Mouse (Mus musculus): ENCODE data around the gene Gm21915. TPM values are rescaled to one million over a fixed set of nuclear protein-coding genes. Genes with fewer than 3 reads are reported as not detected.

The Gm21915 gene
- polyA plus RNA-seq, 1 experiment from 2014 or later: not detected

- Histone ChIP-seq H3K27ac (no peak overlapping the region; the same call in 1 of the 2 replicates), H3K4me2 (replicated peaks) (no peak overlapping the region), H3K4me3 (replicated peaks; ENCODE audit: low read length) (no peak overlapping the region), H3K4me1 (replicated peaks; ENCODE audit: control insufficient read depth, insufficient read depth, low read length) (peaks cover 18% of the 10 kb centered on the region), H3K27me3 (ENCODE audit: control insufficient read depth, insufficient read depth, low read length) (no peaks in the 10 kb centered on the region), H3K36me3 (replicated peaks; ENCODE audit: control insufficient read depth, insufficient read depth) (no peaks in the 10 kb centered on the region), H3K9me3 (ENCODE audit: control insufficient read depth, low read length) (no peaks in the 10 kb centered on the region), H3K9ac (no peak overlapping the region)
- no peak for ATAC-seq (ENCODE audit: low FRiP score)
- no peak for DNase-seq (ENCODE audit: low spot score)
- WGBS: 54% methylated on average over 10 of the region's 10 CpGs
Measured at GRCm38 (mm10) chr9:40704364-40705276, 34.2 kb downstream of the Gm21915 start.

DNA sequence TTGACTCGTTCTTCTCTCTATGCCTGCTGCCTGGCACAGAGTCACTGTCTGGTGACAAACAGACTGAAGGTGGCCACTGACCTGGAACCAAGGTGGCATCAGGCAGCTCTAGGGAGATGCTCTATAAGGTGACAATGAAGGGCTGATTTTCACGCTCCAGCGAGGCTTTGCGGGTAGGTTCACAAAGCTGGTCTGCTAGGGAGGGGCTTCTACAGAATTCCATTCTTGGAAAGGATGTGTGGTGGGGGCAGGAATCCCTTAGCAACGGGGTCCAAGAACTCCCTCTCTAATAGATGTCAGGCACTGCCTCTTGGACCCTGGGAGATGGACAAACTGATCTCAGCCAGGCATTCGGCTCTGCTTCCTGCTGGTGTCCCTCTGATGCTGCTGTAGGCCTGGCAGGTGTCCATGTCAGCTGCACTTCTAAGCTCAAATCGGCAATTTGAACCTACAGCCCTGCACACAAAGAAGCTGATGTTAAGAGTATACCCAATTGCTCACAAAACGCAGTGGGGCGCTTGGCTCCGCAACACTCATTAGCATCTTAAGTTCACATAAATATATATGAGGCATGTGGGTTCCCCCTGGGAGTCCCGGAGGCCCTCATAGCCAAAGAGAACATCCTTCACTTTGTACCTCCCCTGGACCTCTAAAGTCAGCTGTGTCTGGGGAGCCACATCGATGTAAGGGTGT lies 38.2 kb downstream of the Gm21915 start:
- Histone ChIP-seq H3K9ac (peak overlapping the region; percentile 2; the same call in 1 of the 2 replicates), H3K4me2 (replicated peaks) (0 out of 2 replicates have a peak overlapping the region, but pooled peaks have one; percentile 2), H3K36me3 (replicated peaks; ENCODE audit: control insufficient read depth, insufficient read depth) (no peaks in the 10 kb centered on the region), H3K27me3 (ENCODE audit: control insufficient read depth, insufficient read depth, low read length) (no peaks in the 10 kb centered on the region), H3K4me1 (replicated peaks; ENCODE audit: control insufficient read depth, insufficient read depth, low read length) (peaks cover 18% of the 10 kb centered on the region), H3K9me3 (ENCODE audit: control insufficient read depth, low read length) (no peaks in the 10 kb centered on the region), H3K4me3 (replicated peaks; ENCODE audit: low read length) (no peak overlapping the region), H3K27ac (0 out of 2 replicates have a peak overlapping the region, but pooled peaks have one; percentile 11)
- ATAC-seq (ENCODE audit: low FRiP score): peak; percentile 36; the same call in 1 of the 2 replicates
- WGBS: 14% methylated on average over 12 of the region's 12 CpGs
- DNase-seq (ENCODE audit: low spot score): no peak

DNA sequence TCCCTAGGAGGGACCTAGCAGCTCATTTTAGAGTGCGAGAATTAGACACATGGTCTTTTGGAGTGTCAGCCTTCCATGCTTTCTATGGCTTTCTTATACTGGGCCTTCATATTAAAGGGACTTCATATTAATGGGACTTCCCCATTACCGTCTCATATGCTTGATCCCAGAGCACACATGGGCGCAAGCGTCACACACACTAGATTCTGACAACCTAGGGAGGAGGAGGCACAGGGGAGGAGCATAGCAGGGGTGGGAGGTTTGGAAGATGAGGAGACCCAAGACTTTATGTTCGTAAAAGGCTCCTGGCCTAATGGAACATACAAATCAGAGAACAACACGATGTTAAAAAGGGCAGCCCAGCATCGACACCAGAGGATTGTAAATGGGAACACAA lies 38.7 kb downstream of the Gm21915 start:
- 55% methylated on average over 7 of the region's 7 CpGs for WGBS
- Histone ChIP-seq H3K9ac (no peak overlapping the region), H3K27ac (0 out of 2 replicates have a peak overlapping the region, but pooled peaks have one; percentile 11), H3K36me3 (replicated peaks; ENCODE audit: control insufficient read depth, insufficient read depth) (no peaks in the 10 kb centered on the region), H3K27me3 (ENCODE audit: control insufficient read depth, insufficient read depth, low read length) (no peaks in the 10 kb centered on the region), H3K4me2 (replicated peaks) (no peak overlapping the region), H3K9me3 (ENCODE audit: control insufficient read depth, low read length) (no peaks in the 10 kb centered on the region), H3K4me3 (replicated peaks; ENCODE audit: low read length) (no peak overlapping the region), H3K4me1 (replicated peaks; ENCODE audit: control insufficient read depth, insufficient read depth, low read length) (peaks cover 18% of the 10 kb centered on the region)
- ATAC-seq (ENCODE audit: low FRiP score): 0 out of 2 replicates have a peak, but pooled peaks have one; percentile 5
- no peak for DNase-seq (ENCODE audit: low spot score)

DNA sequence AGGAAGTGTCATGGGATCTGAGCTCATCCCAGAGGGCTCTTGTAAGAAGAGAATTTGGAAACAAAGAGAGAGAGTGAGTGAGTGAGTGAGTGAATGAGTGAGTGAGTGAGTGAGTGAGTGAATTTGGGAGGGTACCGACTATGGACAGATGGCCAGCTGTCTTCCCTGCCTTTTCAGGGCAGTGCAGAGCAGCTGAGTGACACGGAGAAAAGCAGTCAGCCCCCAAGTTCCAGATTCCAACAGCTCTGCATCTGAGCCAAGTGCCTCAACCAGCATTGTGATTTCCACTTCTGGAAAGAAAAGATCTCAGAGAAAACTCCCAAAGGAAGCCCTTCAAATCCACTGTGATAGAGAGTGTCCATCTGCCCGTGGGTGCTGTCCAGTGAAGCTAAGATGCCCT lies 39.2 kb downstream of the Gm21915 start:
- DNase-seq (ENCODE audit: low spot score) (no peak), ATAC-seq (ENCODE audit: low FRiP score) (no peak)
- Histone ChIP-seq H3K27ac (0 out of 2 replicates have a peak overlapping the region, but pooled peaks have one; percentile 11), H3K9ac (no peak overlapping the region), H3K36me3 (replicated peaks; ENCODE audit: control insufficient read depth, insufficient read depth) (no peaks in the 10 kb centered on the region), H3K4me3 (replicated peaks; ENCODE audit: low read length) (no peak overlapping the region), H3K9me3 (ENCODE audit: control insufficient read depth, low read length) (no peaks in the 10 kb centered on the region), H3K4me1 (replicated peaks; ENCODE audit: control insufficient read depth, insufficient read depth, low read length) (peaks cover 18% of the 10 kb centered on the region), H3K27me3 (ENCODE audit: control insufficient read depth, insufficient read depth, low read length) (no peaks in the 10 kb centered on the region), H3K4me2 (replicated peaks) (no peak overlapping the region)
- 42% methylated on average over 3 of the region's 3 CpGs for WGBS

GRCm38 (mm10) chr9:40709991-40710390 lies 39.6 kb downstream of the Gm21915 start:
- Histone ChIP-seq H3K4me3 (replicated peaks; ENCODE audit: low read length) (no peak overlapping the region), H3K27ac (0 out of 2 replicates have a peak overlapping the region, but pooled peaks have one; percentile 11), H3K4me1 (replicated peaks; ENCODE audit: control insufficient read depth, insufficient read depth, low read length) (peaks cover 18% of the 10 kb centered on the region), H3K36me3 (replicated peaks; ENCODE audit: control insufficient read depth, insufficient read depth) (no peaks in the 10 kb centered on the region), H3K9ac (no peak overlapping the region), H3K4me2 (replicated peaks) (no peak overlapping the region), H3K27me3 (ENCODE audit: control insufficient read depth, insufficient read depth, low read length) (no peaks in the 10 kb centered on the region), H3K9me3 (ENCODE audit: control insufficient read depth, low read length) (no peaks in the 10 kb centered on the region)
- DNase-seq (ENCODE audit: low spot score) (no peak), ATAC-seq (ENCODE audit: low FRiP score) (no peak)
- 54% methylated on average over 3 of the region's 3 CpGs for WGBS

DNA sequence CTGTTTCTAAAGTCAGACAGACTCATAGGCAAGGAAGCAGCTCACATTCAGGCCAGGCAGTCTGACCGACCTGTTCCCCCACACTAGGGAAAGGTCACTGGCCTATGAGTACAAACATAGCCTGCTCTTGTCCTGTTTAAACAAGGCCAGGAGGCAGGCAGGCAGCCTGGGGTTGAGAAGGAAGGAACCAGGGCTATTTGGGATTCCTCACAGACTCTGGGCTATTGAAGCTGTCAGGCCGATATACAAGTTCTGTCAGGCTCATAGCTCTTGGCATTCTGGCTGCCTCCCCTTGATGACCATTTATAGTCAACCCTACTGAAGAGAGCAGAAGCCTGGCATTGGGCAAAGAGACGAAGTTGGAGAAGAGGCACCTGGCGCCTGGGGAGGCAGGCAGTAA lies 41.2 kb downstream of the Gm21915 start:
- Histone ChIP-seq H3K4me3 (replicated peaks; ENCODE audit: low read length) (no peak overlapping the region), H3K9me3 (ENCODE audit: control insufficient read depth, low read length) (no peaks in the 10 kb centered on the region), H3K9ac (no peak overlapping the region), H3K36me3 (replicated peaks; ENCODE audit: control insufficient read depth, insufficient read depth) (no peaks in the 10 kb centered on the region), H3K27ac (no peak overlapping the region), H3K4me2 (replicated peaks) (no peak overlapping the region), H3K4me1 (replicated peaks; ENCODE audit: control insufficient read depth, insufficient read depth, low read length) (peaks cover 18% of the 10 kb centered on the region), H3K27me3 (ENCODE audit: control insufficient read depth, insufficient read depth, low read length) (no peaks in the 10 kb centered on the region)
- no peak for DNase-seq (ENCODE audit: low spot score)
- WGBS: 68% methylated on average over 4 of the region's 4 CpGs
- ATAC-seq (ENCODE audit: low FRiP score): no peak

- Histone ChIP-seq H3K4me3 (replicated peaks; ENCODE audit: low read length) (no peak overlapping the region), H3K27me3 (ENCODE audit: control insufficient read depth, insufficient read depth, low read length) (no peaks in the 10 kb centered on the region), H3K4me2 (replicated peaks) (no peak overlapping the region), H3K36me3 (replicated peaks; ENCODE audit: control insufficient read depth, insufficient read depth) (no peaks in the 10 kb centered on the region), H3K4me1 (replicated peaks; ENCODE audit: control insufficient read depth, insufficient read depth, low read length) (no peaks in the 10 kb centered on the region), H3K9me3 (ENCODE audit: control insufficient read depth, low read length) (no peaks in the 10 kb centered on the region), H3K9ac (no peak overlapping the region), H3K27ac (no peak overlapping the region)
- DNase-seq (ENCODE audit: low spot score) (no peak), ATAC-seq (ENCODE audit: low FRiP score) (no peak)
- 65% methylated on average over 18 of the region's 18 CpGs for WGBS
Measured at GRCm38 (mm10) chr9:40717182-40717874, 46.9 kb downstream of the Gm21915 start.

- Histone ChIP-seq H3K4me3 (replicated peaks; ENCODE audit: low read length) (no peak overlapping the region), H3K27ac (no peak overlapping the region), H3K27me3 (ENCODE audit: control insufficient read depth, insufficient read depth, low read length) (no peaks in the 10 kb centered on the region), H3K4me1 (replicated peaks; ENCODE audit: control insufficient read depth, insufficient read depth, low read length) (no peaks in the 10 kb centered on the region), H3K9ac (no peak overlapping the region), H3K4me2 (replicated peaks) (no peak overlapping the region), H3K9me3 (ENCODE audit: control insufficient read depth, low read length) (no peaks in the 10 kb centered on the region), H3K36me3 (replicated peaks; ENCODE audit: control insufficient read depth, insufficient read depth) (no peaks in the 10 kb centered on the region)
- ATAC-seq (ENCODE audit: low FRiP score) (no peak), DNase-seq (ENCODE audit: low spot score) (no peak)
- 33% methylated on average over 7 of the region's 7 CpGs for WGBS
Measured at GRCm38 (mm10) chr9:40717875-40718185, 47.4 kb downstream of the Gm21915 start.

Data from hindbrain, embryonic 14.5 days (tissue).